Mouse (Mus musculus) limb, embryonic 15.5 days (tissue): Measurements from ENCODE around the gene Trpv5. TPM values are rescaled to one million over a fixed set of nuclear protein-coding genes. Genes with fewer than 3 reads are reported as not detected.

ENCODE experiments used
- ATAC-seq: fragments of 200-750 bp; cut with Nextera tagmentation; 2 replicates; pipeline ENCODE4 v1.8.0; 2017; ENCODE audit warnings: low read depth, moderate TSS enrichment; ENCODE audit not compliant: insufficient number of reproducible peaks, low FRiP score, low TSS enrichment
- H3K27ac ChIP-seq: fragments of 300-500 bp; sonication (generic); 2 replicates; pipeline ENCODE4 v1.5.1; 2015; ENCODE audit warnings: moderate library complexity, mild to moderate bottlenecking, inconsistent platforms
- H3K27me3 ChIP-seq: fragments of 300-500 bp; sonication (generic); 2 replicates; pipeline ENCODE4 v1.6.1; 2015; ENCODE audit warnings: inconsistent platforms
- H3K36me3 ChIP-seq: fragments of 300-500 bp; sonication (generic); 2 replicates; pipeline ENCODE4 v1.6.1; 2015; ENCODE audit warnings: inconsistent platforms
- H3K4me1 ChIP-seq: fragments of 300-500 bp; sonication (generic); 2 replicates; pipeline ENCODE4 v1.6.1; 2015; ENCODE audit warnings: inconsistent platforms
- H3K4me2 ChIP-seq: fragments of 300-500 bp; sonication (generic); 2 replicates; pipeline ENCODE4 v1.6.1; 2015; ENCODE audit warnings: mild to moderate bottlenecking, inconsistent platforms
- H3K4me3 ChIP-seq: fragments of 300-500 bp; sonication (generic); 2 replicates; pipeline ENCODE4 v1.5.1; 2015; ENCODE audit warnings: mild to moderate bottlenecking, inconsistent platforms
- H3K9ac ChIP-seq: fragments of 300-500 bp; sonication (generic); 2 replicates; pipeline ENCODE4 v1.6.1; 2015; ENCODE audit warnings: inconsistent platforms
- H3K9me3 ChIP-seq: fragments of 300-500 bp; sonication (generic); 2 replicates; pipeline ENCODE4 v1.6.1; 2016; ENCODE audit warnings: inconsistent platforms
- WGBS: fragments of 180-500 bp; shearing (Covaris S2); methylation state at CpG from one replicate; pipeline ENCODE4 v1.1.7; 2015; 5-methylcytosine and 5-hydroxymethylcytosine counted together
- polyA plus RNA-seq: library from polyadenylated mRNA; unstranded; fragments of >200 nt; fragmentation: Nextera tagmentation; extraction: Ambion mirVana; gene quantifications from 2 replicates; pipeline ENCODE4 v1.2.1, GENCODE M21; 2015

The Trpv5 gene
- polyA plus RNA-seq, 1 experiment from 2014 or later: not detected

GRCm38 (mm10) chr6:41605061-41605793, 75.3 kb downstream of the Trpv5 start, which contains the start of gene Ephb6:
Gene Ephb6 (plus strand): TSS chr6:41605482.
- peak within 1 kb of the TSS; percentile 91 for H3K27ac ChIP-seq
- H3K4me1 ChIP-seq: peaks cover 10% of the 10 kb centered on the region
- H3K27me3 ChIP-seq: no peaks in the 10 kb centered on the region
- peak within 1 kb of the TSS; percentile 77 for H3K9ac ChIP-seq
- H3K36me3 ChIP-seq: no peaks in the 10 kb centered on the region
- H3K4me2 ChIP-seq: peak within 1 kb of the TSS; percentile 96
- peak within 1 kb of the TSS; percentile 76 for H3K4me3 ChIP-seq
- peak; percentile 94 for ATAC-seq
- H3K9me3 ChIP-seq: no peaks in the 10 kb centered on the region
- WGBS: under 1% methylated on average over 55 of the region's 68 CpGs

- under 1% methylated on average over 23 of the region's 23 CpGs for WGBS
- ATAC-seq: peak; percentile 44
Measured at GRCm38 (mm10) chr6:41604401-41605050, 76.0 kb downstream of the Trpv5 start.

More at GRCm38 (mm10) chr6:41604401-41605050, 76.0 kb downstream of the Trpv5 start:
- peak overlapping the region; percentile 96 for H3K4me2 ChIP-seq
- H3K36me3 ChIP-seq: no peaks in the 10 kb centered on the region
- peak overlapping the region; percentile 91 for H3K27ac ChIP-seq
- no peaks in the 10 kb centered on the region for H3K9me3 ChIP-seq
- H3K4me3 ChIP-seq: peak overlapping the region; percentile 76
- H3K27me3 ChIP-seq: no peaks in the 10 kb centered on the region
- H3K9ac ChIP-seq: peak overlapping the region; percentile 77
- H3K4me1 ChIP-seq: peaks cover 10% of the 10 kb centered on the region

Other genes with a start within 250 kb of the Trpv5 start
- not detected in 2 replicates for gene Gm10334, start 234.6 kb downstream of the Trpv5 start, polyA plus RNA-seq
- not detected in 2 replicates for gene Prss1, start 221.8 kb downstream of the Trpv5 start, polyA plus RNA-seq
- not detected in 2 replicates for gene Prss2, start 159.0 kb downstream of the Trpv5 start, polyA plus RNA-seq
- gene Ephb6, start 75.3 kb downstream of the Trpv5 start, polyA plus RNA-seq: 22.6 and 22.8 TPM in 2 replicates
- gene Trpv6, start 44.4 kb downstream of the Trpv5 start, polyA plus RNA-seq: 0.83 and 1.0 TPM in 2 replicates
- not detected in 2 replicates for gene Llcfc1, start 3.7 kb upstream of the Trpv5 start, polyA plus RNA-seq
- 0.58 and 2.2 TPM in 2 replicates for gene Kel, start 23.6 kb upstream of the Trpv5 start, polyA plus RNA-seq
- not detected in 2 replicates for gene Olfr459, start 94.4 kb upstream of the Trpv5 start, polyA plus RNA-seq
- not detected in 2 replicates for gene Pip, start 166.8 kb upstream of the Trpv5 start, polyA plus RNA-seq
- gene Sval2, start 172.2 kb upstream of the Trpv5 start, polyA plus RNA-seq: not detected in 2 replicates